23 mouse cellular contexts compared by ENCODE assay signal in the genomic region with DNA sequence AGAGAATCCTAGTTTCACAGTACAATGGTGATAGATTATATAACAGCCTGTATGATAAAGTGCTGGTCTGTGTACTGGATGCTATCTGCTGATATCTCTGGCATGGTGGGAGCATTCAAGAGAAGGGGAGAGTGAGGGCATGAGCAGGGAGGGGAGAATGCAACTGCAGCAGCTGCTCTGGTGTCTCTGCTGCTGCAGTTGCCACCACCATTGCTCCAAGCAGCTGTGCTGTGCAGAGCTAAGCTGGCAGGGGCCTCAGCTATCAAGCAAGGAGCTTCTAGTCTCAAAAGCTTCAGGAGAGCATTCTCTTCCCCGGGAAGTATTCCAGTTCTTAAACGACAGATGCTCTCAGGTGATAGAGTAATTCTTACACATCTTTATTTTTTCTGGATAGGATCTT.
A peak's percentile ranks its signal among the peaks of the same experiment; 100 is the strongest.
DNase-seq lines count a peak whose midpoint lies in the region; ATAC-seq lines count a peak whose summit lies in the region.
"Had no signal": no experiment of that assay in that cellular context is flagged by ENCODE, and none has a peak within 500 bp of the region (broad histone marks: within the 10 kb centered on the region; RNA-seq: fewer than 3 reads in every experiment).

No protein-coding gene starts in this region.

- no peak overlapping the region for H3K27ac ChIP-seq in embryonic facial prominence, embryonic 14.5 days (replicated peaks; ENCODE audit: low read depth, low read length)
- no peak overlapping the region for H3K27ac ChIP-seq in embryonic facial prominence, embryonic 10.5 days (replicated peaks)
- no peak overlapping the region for H3K27ac ChIP-seq in limb, embryonic 13.5 days
- no peak overlapping the region for H3K27ac ChIP-seq in limb, embryonic 10.5 days
- H3K27ac ChIP-seq: embryonic facial prominence, embryonic 13.5 days; forebrain, embryonic 13.5 days; forebrain, embryonic 15.5 days had no signal

- ATAC-seq in embryonic facial prominence, embryonic 14.5 days (ENCODE audit: low read depth), result no peak
- ATAC-seq in limb, embryonic 13.5 days (ENCODE audit: low FRiP score, low read depth), result 0 out of 2 replicates have a peak, but pooled peaks have one; percentile 59
- ATAC-seq: activated CD4-positive, CD25-positive, alpha-beta regulatory T cell, adult 4 months; CD4-positive, CD25-positive, alpha-beta regulatory T cell, adult 4 months; forebrain, embryonic 13.5 days; forebrain, embryonic 15.5 days; forebrain, postnatal 0 days; Patski had no signal

- H3K9me3 ChIP-seq in embryonic facial prominence, embryonic 14.5 days (ENCODE audit: control insufficient read depth, low read length), result no peaks in the 10 kb centered on the region
- no peaks in the 10 kb centered on the region for H3K9me3 ChIP-seq in embryonic facial prominence, embryonic 10.5 days
- no peaks in the 10 kb centered on the region for H3K9me3 ChIP-seq in limb, embryonic 13.5 days
- no peaks in the 10 kb centered on the region for H3K9me3 ChIP-seq in limb, embryonic 10.5 days (replicated peaks)
- H3K9me3 ChIP-seq: embryonic facial prominence, embryonic 13.5 days; forebrain, embryonic 13.5 days; forebrain, embryonic 15.5 days; G1E had no signal

- H3K9ac ChIP-seq in embryonic facial prominence, embryonic 14.5 days (ENCODE audit: low read depth, low read length), result no peak overlapping the region
- no peak overlapping the region for H3K9ac ChIP-seq in limb, embryonic 13.5 days
- H3K9ac ChIP-seq: embryonic facial prominence, embryonic 13.5 days; forebrain, embryonic 13.5 days; forebrain, embryonic 15.5 days; forebrain, postnatal 0 days had no signal

- peak; percentile 20 for DNase-seq in embryonic facial prominence, embryonic 14.5 days (ENCODE audit: low spot score)
- no peak for DNase-seq in embryonic facial prominence, embryonic 10.5 days (ENCODE audit: low spot score)
- DNase-seq in limb, embryonic 10.5 days (ENCODE audit: low spot score), result no peak
- no peak for DNase-seq in gastrocnemius, adult 18-20 months (ENCODE audit: low spot score)
- DNase-seq: adrenal gland, adult 8-10 months; adrenal gland, postnatal 14 days; adrenal gland, postnatal 36 days; B cell, adult 2 months; cerebellum, adult 11-12 months; cerebellum, adult 2 months; cerebellum, adult 9-10 months; cerebellum, postnatal 10 days; cerebellum, postnatal 25 days; forebrain, postnatal 0 days had no signal

- WGBS in embryonic facial prominence, embryonic 14.5 days, result 76% methylated on average over 2 of the region's 2 CpGs
- WGBS in embryonic facial prominence, embryonic 10.5 days, result 79% methylated on average over 2 of the region's 2 CpGs
- WGBS in limb, embryonic 13.5 days, result 87% methylated on average over 2 of the region's 2 CpGs
- WGBS in limb, embryonic 10.5 days, result 81% methylated on average over 2 of the region's 2 CpGs

- H3K27me3 ChIP-seq in embryonic facial prominence, embryonic 14.5 days (replicated peaks; ENCODE audit: control insufficient read depth, insufficient read depth, low read length), result no peaks in the 10 kb centered on the region
- no peaks in the 10 kb centered on the region for H3K27me3 ChIP-seq in embryonic facial prominence, embryonic 10.5 days (replicated peaks; ENCODE audit: low read depth, poor library complexity, severe bottlenecking)
- H3K27me3 ChIP-seq in limb, embryonic 13.5 days, result no peaks in the 10 kb centered on the region
- no peaks in the 10 kb centered on the region for H3K27me3 ChIP-seq in limb, embryonic 10.5 days (ENCODE audit: low read depth, poor library complexity, severe bottlenecking)
- H3K27me3 ChIP-seq: CH12.LX; embryonic facial prominence, embryonic 13.5 days; forebrain, embryonic 13.5 days; forebrain, embryonic 15.5 days; Patski had no signal

- no peak overlapping the region for H3K4me2 ChIP-seq in embryonic facial prominence, embryonic 14.5 days (ENCODE audit: low read depth, low read length)
- no peak overlapping the region for H3K4me2 ChIP-seq in limb, embryonic 13.5 days (replicated peaks)
- H3K4me2 ChIP-seq: embryonic facial prominence, embryonic 13.5 days; forebrain, embryonic 13.5 days; forebrain, embryonic 15.5 days had no signal

- no peak overlapping the region for H3K4me3 ChIP-seq in embryonic facial prominence, embryonic 14.5 days (ENCODE audit: low read depth, low read length)
- H3K4me3 ChIP-seq in embryonic facial prominence, embryonic 10.5 days, result no peak overlapping the region
- H3K4me3 ChIP-seq in limb, embryonic 13.5 days, result no peak overlapping the region
- H3K4me3 ChIP-seq in limb, embryonic 10.5 days, result no peak overlapping the region
- H3K4me3 ChIP-seq: embryonic facial prominence, embryonic 13.5 days; forebrain, embryonic 13.5 days; forebrain, embryonic 15.5 days had no signal

- no peaks in the 10 kb centered on the region for H3K36me3 ChIP-seq in embryonic facial prominence, embryonic 14.5 days (ENCODE audit: control insufficient read depth, insufficient read depth, low read length)
- no peaks in the 10 kb centered on the region for H3K36me3 ChIP-seq in embryonic facial prominence, embryonic 10.5 days (replicated peaks)
- no peaks in the 10 kb centered on the region for H3K36me3 ChIP-seq in limb, embryonic 13.5 days
- no peaks in the 10 kb centered on the region for H3K36me3 ChIP-seq in limb, embryonic 10.5 days
- H3K36me3 ChIP-seq: embryonic facial prominence, embryonic 13.5 days; forebrain, embryonic 15.5 days; G1E had no signal

- H3K4me1 ChIP-seq in embryonic facial prominence, embryonic 14.5 days (ENCODE audit: control insufficient read depth, insufficient read depth, low read length), result no peaks in the 10 kb centered on the region
- no peaks in the 10 kb centered on the region for H3K4me1 ChIP-seq in embryonic facial prominence, embryonic 10.5 days
- H3K4me1 ChIP-seq in limb, embryonic 13.5 days, result no peaks in the 10 kb centered on the region
- no peaks in the 10 kb centered on the region for H3K4me1 ChIP-seq in limb, embryonic 10.5 days
- H3K4me1 ChIP-seq: embryonic facial prominence, embryonic 13.5 days; forebrain, embryonic 13.5 days; forebrain, embryonic 15.5 days had no signal
